Mouse (Mus musculus): ENCODE measurements at regions not wholly inside any gene's neighbourhood (a gene's known extent, or its start where the extent isn't known, plus 50 kb on each side); places are given as distances from the start of the nearest gene placed in this dataset.

- no peaks in the 10 kb centered on the region for H3K36me3 ChIP-seq (ENCODE audit: control insufficient read depth, insufficient read depth, low read length)
- TF ChIP-seq CTCF (conservative IDR thresholded peaks at IDR 0.05; ENCODE audit: insufficient read depth, insufficient read length, low read depth, low read length) (no peak), POLR2A (IDR thresholded peaks at IDR 0.05; ENCODE audit: low read depth, low read length) (no peak)
- no peak overlapping the region for H3K4me3 ChIP-seq (ENCODE audit: insufficient read depth, low read depth, low read length)
- 90% methylated on average over 3 of the region's 3 CpGs for WGBS
- DNase-seq, result no peak
- H3K27ac ChIP-seq (ENCODE audit: insufficient read depth, low read depth, low read length), result no peak overlapping the region
- no peaks in the 10 kb centered on the region for H3K4me1 ChIP-seq (ENCODE audit: control insufficient read depth, insufficient read depth, low read length)
- no peaks in the 10 kb centered on the region for H3K27me3 ChIP-seq (replicated peaks; ENCODE audit: control insufficient read depth, insufficient read depth, low read length)
Measured at GRCm38 (mm10) chr9:41490112-41490511, 328.6 kb upstream of the Ubash3b start.

- Histone ChIP-seq H3K27ac (ENCODE audit: insufficient read depth, low read depth, low read length) (no peak overlapping the region), H3K27me3 (replicated peaks; ENCODE audit: control insufficient read depth, insufficient read depth, low read length) (no peaks in the 10 kb centered on the region), H3K36me3 (ENCODE audit: control insufficient read depth, insufficient read depth, low read length) (no peaks in the 10 kb centered on the region), H3K4me3 (ENCODE audit: insufficient read depth, low read depth, low read length) (no peak overlapping the region), H3K4me1 (ENCODE audit: control insufficient read depth, insufficient read depth, low read length) (no peaks in the 10 kb centered on the region)
- no peak for DNase-seq
- no peak for TF ChIP-seq POLR2A (IDR thresholded peaks at IDR 0.05; ENCODE audit: low read depth, low read length)
- TF ChIP-seq CTCF (conservative IDR thresholded peaks at IDR 0.05; ENCODE audit: insufficient read depth, insufficient read length, low read depth, low read length), result no peak
- WGBS, result 77% methylated on average over 2 of the region's 2 CpGs
Measured at GRCm38 (mm10) chr9:41488046-41488445, 326.5 kb upstream of the Ubash3b start.

- no peaks in the 10 kb centered on the region for H3K27me3 ChIP-seq (replicated peaks; ENCODE audit: control insufficient read depth, insufficient read depth, low read length)
- DNase-seq, result no peak
- H3K4me1 ChIP-seq (ENCODE audit: control insufficient read depth, insufficient read depth, low read length), result no peaks in the 10 kb centered on the region
- WGBS, result 92% methylated on average over 3 of the region's 3 CpGs
- TF ChIP-seq POLR2A (IDR thresholded peaks at IDR 0.05; ENCODE audit: low read depth, low read length) (no peak), CTCF (conservative IDR thresholded peaks at IDR 0.05; ENCODE audit: insufficient read depth, insufficient read length, low read depth, low read length) (no peak)
- no peak overlapping the region for H3K4me3 ChIP-seq (ENCODE audit: insufficient read depth, low read depth, low read length)
- H3K27ac ChIP-seq (ENCODE audit: insufficient read depth, low read depth, low read length), result no peak overlapping the region
- H3K36me3 ChIP-seq (ENCODE audit: control insufficient read depth, insufficient read depth, low read length), result no peaks in the 10 kb centered on the region
Measured at GRCm38 (mm10) chr9:41483218-41483617, 321.7 kb upstream of the Ubash3b start.

GRCm38 (mm10) chr9:41481611-41482266, 320.2 kb upstream of the Ubash3b start:
- no peak overlapping the region for H3K4me3 ChIP-seq (ENCODE audit: insufficient read depth, low read depth, low read length)
- WGBS, result 94% methylated on average over 6 of the region's 6 CpGs

GRCm38 (mm10) chr9:41479854-41480749, 318.6 kb upstream of the Ubash3b start:
- TF ChIP-seq POLR2A (IDR thresholded peaks at IDR 0.05; ENCODE audit: low read depth, low read length) (no peak), CTCF (conservative IDR thresholded peaks at IDR 0.05; ENCODE audit: insufficient read depth, insufficient read length, low read depth, low read length) (no peak)
- H3K4me3 ChIP-seq (ENCODE audit: insufficient read depth, low read depth, low read length), result no peak overlapping the region
- H3K27ac ChIP-seq (ENCODE audit: insufficient read depth, low read depth, low read length), result no peak overlapping the region
- WGBS, result 55% methylated on average over 13 of the region's 13 CpGs
- H3K36me3 ChIP-seq (ENCODE audit: control insufficient read depth, insufficient read depth, low read length), result no peaks in the 10 kb centered on the region
- no peaks in the 10 kb centered on the region for H3K4me1 ChIP-seq (ENCODE audit: control insufficient read depth, insufficient read depth, low read length)
- no peaks in the 10 kb centered on the region for H3K27me3 ChIP-seq (replicated peaks; ENCODE audit: control insufficient read depth, insufficient read depth, low read length)
- peak; percentile 45 for DNase-seq

More at GRCm38 (mm10) chr9:41481611-41482266, 320.2 kb upstream of the Ubash3b start:
- no peaks in the 10 kb centered on the region for H3K36me3 ChIP-seq (ENCODE audit: control insufficient read depth, insufficient read depth, low read length)
- H3K27ac ChIP-seq (ENCODE audit: insufficient read depth, low read depth, low read length), result no peak overlapping the region
- no peak for TF ChIP-seq CTCF (conservative IDR thresholded peaks at IDR 0.05; ENCODE audit: insufficient read depth, insufficient read length, low read depth, low read length)
- TF ChIP-seq POLR2A (IDR thresholded peaks at IDR 0.05; ENCODE audit: low read depth, low read length), result no peak
- H3K27me3 ChIP-seq (replicated peaks; ENCODE audit: control insufficient read depth, insufficient read depth, low read length), result no peaks in the 10 kb centered on the region
- DNase-seq, result no peak
- no peaks in the 10 kb centered on the region for H3K4me1 ChIP-seq (ENCODE audit: control insufficient read depth, insufficient read depth, low read length)

- Histone ChIP-seq H3K27me3 (replicated peaks; ENCODE audit: control insufficient read depth, insufficient read depth, low read length) (no peaks in the 10 kb centered on the region), H3K27ac (ENCODE audit: insufficient read depth, low read depth, low read length) (no peak overlapping the region), H3K36me3 (ENCODE audit: control insufficient read depth, insufficient read depth, low read length) (no peaks in the 10 kb centered on the region), H3K4me1 (ENCODE audit: control insufficient read depth, insufficient read depth, low read length) (no peaks in the 10 kb centered on the region), H3K4me3 (ENCODE audit: insufficient read depth, low read depth, low read length) (no peak overlapping the region)
- no peak for DNase-seq
- TF ChIP-seq POLR2A (IDR thresholded peaks at IDR 0.05; ENCODE audit: low read depth, low read length) (no peak), CTCF (conservative IDR thresholded peaks at IDR 0.05; ENCODE audit: insufficient read depth, insufficient read length, low read depth, low read length) (no peak)
- 99% methylated on average over 5 of the region's 5 CpGs for WGBS
Measured at GRCm38 (mm10) chr9:41479085-41479484, 317.6 kb upstream of the Ubash3b start.
